Mouse (Mus musculus): ENCODE results near the gene Mlkl. TPM values are rescaled to one million over a fixed set of nuclear protein-coding genes. Genes with fewer than 3 reads are reported as not detected.
"Not testable (repeated sequence)": the region's sequence is repeated elsewhere in the genome, so short reads cannot be mapped to it uniquely, and the experiment has no call there.

The Mlkl gene
- polyA plus RNA-seq, 1 experiment from 2014 or later, result 0.35 TPM

- Histone ChIP-seq H3K9ac (no peak overlapping the region), H3K4me3 (no peak overlapping the region), H3K9me3 (no peaks in the 10 kb centered on the region), H3K27me3 (no peaks in the 10 kb centered on the region), H3K4me1 (no peaks in the 10 kb centered on the region), H3K4me2 (replicated peaks) (no peak overlapping the region), H3K36me3 (no peaks in the 10 kb centered on the region), H3K27ac (no peak overlapping the region)
- WGBS, result 77% methylated on average over 9 of the region's 9 CpGs
- ATAC-seq (ENCODE audit: insufficient number of reproducible peaks, insufficient read depth, low FRiP score, low TSS enrichment), result no peak
Observed at GRCm38 (mm10) chr8:111353497-111353896, 15.5 kb upstream of the Mlkl start.

GRCm38 (mm10) chr8:111352289-111352688, 14.3 kb upstream of the Mlkl start:
- no peaks in the 10 kb centered on the region for H3K36me3 ChIP-seq
- H3K27me3 ChIP-seq, result no peaks in the 10 kb centered on the region
- 91% methylated on average over 5 of the region's 5 CpGs for WGBS
- ATAC-seq (ENCODE audit: insufficient number of reproducible peaks, insufficient read depth, low FRiP score, low TSS enrichment), result no peak
- no peaks in the 10 kb centered on the region for H3K4me1 ChIP-seq
- no peak overlapping the region for H3K4me3 ChIP-seq
- H3K27ac ChIP-seq, result no peak overlapping the region
- no peak overlapping the region for H3K9ac ChIP-seq
- no peak overlapping the region for H3K4me2 ChIP-seq (replicated peaks)
- H3K9me3 ChIP-seq, result no peaks in the 10 kb centered on the region

GRCm38 (mm10) chr8:111350577-111350976, 12.6 kb upstream of the Mlkl start:
- H3K36me3 ChIP-seq, result no peaks in the 10 kb centered on the region
- ATAC-seq (ENCODE audit: insufficient number of reproducible peaks, insufficient read depth, low FRiP score, low TSS enrichment), result no peak
- H3K9ac ChIP-seq, result no peak overlapping the region
- H3K4me2 ChIP-seq (replicated peaks), result no peak overlapping the region
- no peaks in the 10 kb centered on the region for H3K27me3 ChIP-seq
- 86% methylated on average over 6 of the region's 6 CpGs for WGBS
- H3K9me3 ChIP-seq, result no peaks in the 10 kb centered on the region
- no peak overlapping the region for H3K27ac ChIP-seq
- H3K4me3 ChIP-seq, result no peak overlapping the region
- H3K4me1 ChIP-seq, result no peaks in the 10 kb centered on the region

GRCm38 (mm10) chr8:111343225-111343624, 5.2 kb upstream of the Mlkl start:
- H3K9me3 ChIP-seq, result no peaks in the 10 kb centered on the region
- H3K9ac ChIP-seq, result no peak overlapping the region
- no peak overlapping the region for H3K27ac ChIP-seq
- H3K27me3 ChIP-seq, result peaks cover 10% of the 10 kb centered on the region
- no peak overlapping the region for H3K4me3 ChIP-seq
- H3K4me1 ChIP-seq, result no peaks in the 10 kb centered on the region
- ATAC-seq (ENCODE audit: insufficient number of reproducible peaks, insufficient read depth, low FRiP score, low TSS enrichment), result no peak
- 13% methylated on average over 5 of the region's 5 CpGs for WGBS
- H3K36me3 ChIP-seq, result no peaks in the 10 kb centered on the region
- no peak overlapping the region for H3K4me2 ChIP-seq (replicated peaks)

GRCm38 (mm10) chr8:111340186-111340585, 2.2 kb upstream of the Mlkl start:
- no peak overlapping the region for H3K4me3 ChIP-seq
- 79% methylated on average over 3 of the region's 3 CpGs for WGBS
- H3K27me3 ChIP-seq, result peaks cover 20% of the 10 kb centered on the region

GRCm38 (mm10) chr8:111338370-111339208, 612 bp upstream of the Mlkl start:
- Histone ChIP-seq H3K27ac (no peak overlapping the region), H3K4me3 (peak overlapping the region; percentile 35; the same call in 1 of the 2 replicates), H3K9ac (no peak overlapping the region), H3K27me3 (peaks cover 20% of the 10 kb centered on the region), H3K36me3 (no peaks in the 10 kb centered on the region), H3K4me1 (peaks cover 12% of the 10 kb centered on the region; the same call in 1 of the 2 replicates), H3K9me3 (no peaks in the 10 kb centered on the region), H3K4me2 (replicated peaks) (peak overlapping the region; percentile 72)
- 41% methylated on average over 12 of the region's 12 CpGs for whole genome bisulfite sequencing
- ATAC-seq (ENCODE audit: insufficient number of reproducible peaks, insufficient read depth, low FRiP score, low TSS enrichment), result no peak

More at GRCm38 (mm10) chr8:111340186-111340585, 2.2 kb upstream of the Mlkl start:
- Histone ChIP-seq H3K9me3 (no peaks in the 10 kb centered on the region), H3K36me3 (no peaks in the 10 kb centered on the region), H3K4me2 (replicated peaks) (no peak overlapping the region), H3K27ac (no peak overlapping the region), H3K9ac (no peak overlapping the region), H3K4me1 (peaks cover 12% of the 10 kb centered on the region; the same call in 1 of the 2 replicates)
- no peak for ATAC-seq (ENCODE audit: insufficient number of reproducible peaks, insufficient read depth, low FRiP score, low TSS enrichment)

- H3K27me3 ChIP-seq, result peaks cover 20% of the 10 kb centered on the region
- WGBS, result 31% methylated on average over 17 of the region's 17 CpGs
- no peak overlapping the region for H3K27ac ChIP-seq
- H3K9me3 ChIP-seq, result no peaks in the 10 kb centered on the region
- H3K9ac ChIP-seq, result no peak overlapping the region
- H3K4me2 ChIP-seq (replicated peaks), result peak overlapping the region; percentile 72
- H3K4me1 ChIP-seq, result peaks cover 12% of the 10 kb centered on the region; the same call in 1 of the 2 replicates
- peak overlapping the region; percentile 35 for H3K4me3 ChIP-seq
- H3K36me3 ChIP-seq, result no peaks in the 10 kb centered on the region
- ATAC-seq (ENCODE audit: insufficient number of reproducible peaks, insufficient read depth, low FRiP score, low TSS enrichment), result no peak
Observed at GRCm38 (mm10) chr8:111337311-111337889, 577 bp downstream of the Mlkl start.

- 80% methylated on average over 4 of the region's 4 CpGs for WGBS
- ATAC-seq (ENCODE audit: insufficient number of reproducible peaks, insufficient read depth, low FRiP score, low TSS enrichment), result no peak
- Histone ChIP-seq H3K4me2 (replicated peaks) (no peak overlapping the region), H3K27me3 (peaks cover 20% of the 10 kb centered on the region), H3K9ac (no peak overlapping the region), H3K4me3 (no peak overlapping the region), H3K36me3 (no peaks in the 10 kb centered on the region), H3K4me1 (peaks cover 12% of the 10 kb centered on the region; the same call in 1 of the 2 replicates), H3K9me3 (no peaks in the 10 kb centered on the region), H3K27ac (no peak overlapping the region)
Observed at GRCm38 (mm10) chr8:111336692-111337091, 1.3 kb downstream of the Mlkl start.

- H3K4me1 ChIP-seq, result no peaks in the 10 kb centered on the region
- H3K9ac ChIP-seq, result no peak overlapping the region
- no peaks in the 10 kb centered on the region for H3K36me3 ChIP-seq
- H3K27me3 ChIP-seq, result no peaks in the 10 kb centered on the region
- no peaks in the 10 kb centered on the region for H3K9me3 ChIP-seq
- H3K4me2 ChIP-seq (replicated peaks), result no peak overlapping the region
- no peak overlapping the region for H3K4me3 ChIP-seq
- 76% methylated on average over 6 of the region's 6 CpGs for WGBS
- no peak overlapping the region for H3K27ac ChIP-seq
- no peak for ATAC-seq (ENCODE audit: insufficient number of reproducible peaks, insufficient read depth, low FRiP score, low TSS enrichment)
Observed at GRCm38 (mm10) chr8:111325222-111325790, 12.7 kb downstream of the Mlkl start.

GRCm38 (mm10) chr8:111314729-111315128, 23.2 kb downstream of the Mlkl start:
- Histone ChIP-seq H3K27me3 (no peaks in the 10 kb centered on the region), H3K27ac (no peak overlapping the region), H3K4me3 (no peak overlapping the region), H3K4me1 (no peaks in the 10 kb centered on the region), H3K4me2 (replicated peaks) (no peak overlapping the region), H3K36me3 (no peaks in the 10 kb centered on the region), H3K9me3 (no peaks in the 10 kb centered on the region), H3K9ac (no peak overlapping the region)
- ATAC-seq (ENCODE audit: insufficient number of reproducible peaks, insufficient read depth, low FRiP score, low TSS enrichment), result no peak
- WGBS, result 87% methylated on average over 12 of the region's 12 CpGs

- not testable (repeated sequence) for H3K27me3 ChIP-seq; H3K27ac ChIP-seq; ATAC-seq (ENCODE audit: insufficient number of reproducible peaks, insufficient read depth, low FRiP score, low TSS enrichment); H3K36me3 ChIP-seq; H3K9me3 ChIP-seq; H3K4me1 ChIP-seq; H3K9ac ChIP-seq; H3K4me2 ChIP-seq (replicated peaks); H3K4me3 ChIP-seq
- WGBS, result 95% methylated on average over 6 of the region's 6 CpGs
Observed at GRCm38 (mm10) chr8:111313961-111314360, 24.0 kb downstream of the Mlkl start.

- Histone ChIP-seq H3K27ac (no peak overlapping the region), H3K9me3 (no peaks in the 10 kb centered on the region), H3K27me3 (no peaks in the 10 kb centered on the region), H3K36me3 (no peaks in the 10 kb centered on the region), H3K9ac (no peak overlapping the region), H3K4me1 (no peaks in the 10 kb centered on the region), H3K4me2 (replicated peaks) (no peak overlapping the region), H3K4me3 (no peak overlapping the region)
- 76% methylated on average over 3 of the region's 3 CpGs for WGBS
- ATAC-seq (ENCODE audit: insufficient number of reproducible peaks, insufficient read depth, low FRiP score, low TSS enrichment), result no peak
Observed at GRCm38 (mm10) chr8:111312758-111313162, 25.2 kb downstream of the Mlkl start.

All from embryonic facial prominence, embryonic 12.5 days (tissue).